Mouse (Mus musculus) stomach, embryonic 15.5 days (tissue): ENCODE measurements at regions not wholly inside any gene's neighbourhood (a gene's known extent, or its start where the extent isn't known, plus 50 kb on each side); places are given as distances from the start of the nearest gene placed in this dataset.

Source experiments
- ATAC-seq: fragments of 200-750 bp; cut with Nextera tagmentation; 2 replicates; pipeline ENCODE4 v1.8.0; 2017; ENCODE audit warnings: low read depth, moderate number of reproducible peaks, moderate TSS enrichment; ENCODE audit not compliant: insufficient read depth, low FRiP score
- H3K27ac ChIP-seq: fragments of 300-500 bp; sonication (generic); 2 replicates; pipeline ENCODE4 v1.5.1; 2015; ENCODE audit warnings: mild to moderate bottlenecking, inconsistent platforms
- H3K27me3 ChIP-seq: fragments of 300-500 bp; sonication (generic); replicated peaks from 2 replicates; pipeline ENCODE4 v1.6.1; 2015; ENCODE audit warnings: inconsistent platforms
- H3K36me3 ChIP-seq: fragments of 300-500 bp; sonication (generic); 2 replicates; pipeline ENCODE4 v1.6.1; 2015; ENCODE audit warnings: inconsistent platforms
- H3K4me1 ChIP-seq: fragments of 300-500 bp; sonication (generic); 2 replicates; pipeline ENCODE4 v1.6.1; 2015; ENCODE audit warnings: inconsistent platforms
- H3K4me2 ChIP-seq: fragments of 300-500 bp; sonication (generic); 2 replicates; pipeline ENCODE4 v1.6.1; 2015; ENCODE audit warnings: mild to moderate bottlenecking, inconsistent platforms
- H3K4me3 ChIP-seq: fragments of 300-500 bp; sonication (generic); replicated peaks from 2 replicates; pipeline ENCODE4 v1.5.1; 2015; ENCODE audit warnings: inconsistent platforms
- H3K9ac ChIP-seq: fragments of 300-500 bp; sonication (generic); 2 replicates; pipeline ENCODE4 v1.6.1; 2015; ENCODE audit warnings: inconsistent platforms
- H3K9me3 ChIP-seq: fragments of 300-500 bp; sonication (generic); 2 replicates; pipeline ENCODE4 v1.6.1; 2016; ENCODE audit warnings: inconsistent platforms
- WGBS: fragments of 180-500 bp; shearing (Covaris S2); methylation state at CpG from one replicate; pipeline ENCODE4 v1.1.7; 2015; 5-methylcytosine and 5-hydroxymethylcytosine counted together

DNA sequence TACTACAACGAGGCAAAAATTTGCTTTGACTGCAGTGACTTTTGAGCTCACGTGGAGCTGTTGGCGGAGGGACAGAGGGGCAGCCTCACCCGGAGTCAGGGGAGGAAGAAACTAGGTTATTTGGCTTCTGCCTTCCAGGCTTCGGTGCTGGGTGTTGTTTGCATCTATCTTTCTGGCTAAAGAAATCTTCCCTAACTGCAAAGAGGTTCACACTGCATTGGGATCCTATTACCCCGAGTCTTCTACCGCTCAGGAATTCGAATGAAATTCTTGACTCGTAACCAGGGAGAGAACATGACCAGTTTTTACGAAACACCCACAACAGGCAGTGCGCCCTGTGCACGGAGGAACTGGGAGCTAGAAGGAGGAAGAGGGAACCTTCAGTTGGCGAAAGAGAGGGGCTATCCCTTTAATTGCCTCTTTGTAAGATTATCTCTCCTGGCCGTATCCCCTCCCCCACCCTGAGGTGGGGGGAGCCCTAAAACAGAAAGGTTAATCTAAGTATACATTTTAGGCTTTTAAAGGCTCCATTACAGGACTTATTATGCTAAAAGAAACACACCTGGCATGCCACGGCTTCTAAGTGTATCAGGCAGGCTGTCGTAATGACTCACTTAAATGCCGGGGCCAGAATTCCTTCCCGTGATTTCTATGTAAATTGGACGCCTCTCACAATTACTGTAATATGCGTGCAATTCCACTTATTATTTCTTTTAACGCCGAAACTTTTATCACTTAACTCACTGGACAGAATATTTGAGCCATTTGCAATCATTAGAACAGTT lies 115.5 kb upstream of the A230072I06Rik start:
- 12% methylated on average over 22 of the region's 22 CpGs for WGBS
- Histone ChIP-seq H3K4me1 (peaks cover 8% of the 10 kb centered on the region; the same call in 1 of the 2 replicates), H3K9me3 (no peaks in the 10 kb centered on the region), H3K9ac (no peak overlapping the region), H3K27ac (no peak overlapping the region), H3K36me3 (no peaks in the 10 kb centered on the region), H3K4me2 (peak overlapping the region; percentile 39), H3K27me3 (no peaks in the 10 kb centered on the region), H3K4me3 (peak overlapping the region; percentile 21; the same call in 1 of the 2 replicates)
- no peak for ATAC-seq

DNA sequence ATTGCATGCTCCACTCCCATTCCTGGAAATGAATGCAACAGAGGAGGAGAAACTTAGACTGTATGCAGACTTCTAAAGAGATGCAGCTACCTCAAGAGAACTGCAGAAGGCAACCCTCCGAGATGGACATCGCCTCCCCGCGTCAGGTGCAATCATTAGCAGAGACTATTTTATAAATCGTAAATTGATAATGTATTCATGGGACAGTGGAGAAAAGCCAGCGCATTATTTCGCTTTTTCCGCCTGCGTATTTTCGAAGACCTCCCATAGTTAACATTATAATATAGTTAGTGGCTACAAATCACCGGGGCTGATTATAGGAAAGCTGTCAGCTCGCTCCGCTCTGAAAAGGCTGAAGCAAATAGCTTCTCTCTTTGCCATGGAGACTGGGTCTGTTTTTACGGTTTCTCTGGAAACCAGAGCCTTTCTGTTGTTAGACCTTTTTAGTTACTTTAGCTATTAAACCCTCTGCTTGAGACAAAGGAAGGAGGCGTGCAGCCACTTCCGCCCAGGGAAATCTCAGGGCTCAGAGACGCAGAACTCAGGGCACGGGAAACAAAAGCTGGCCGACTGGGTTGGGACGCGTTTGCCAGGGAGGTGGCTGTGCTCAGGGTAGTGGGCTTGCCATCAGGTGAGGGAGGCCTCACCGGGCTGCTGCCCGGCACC lies 113.0 kb upstream of the A230072I06Rik start:
- Histone ChIP-seq H3K4me1 (peaks cover 8% of the 10 kb centered on the region; the same call in 1 of the 2 replicates), H3K27me3 (no peaks in the 10 kb centered on the region), H3K9me3 (no peaks in the 10 kb centered on the region), H3K9ac (no peak overlapping the region), H3K27ac (no peak overlapping the region), H3K4me3 (no peak overlapping the region), H3K4me2 (no peak overlapping the region), H3K36me3 (no peaks in the 10 kb centered on the region)
- no peak for ATAC-seq
- WGBS: 51% methylated on average over 23 of the region's 23 CpGs

DNA sequence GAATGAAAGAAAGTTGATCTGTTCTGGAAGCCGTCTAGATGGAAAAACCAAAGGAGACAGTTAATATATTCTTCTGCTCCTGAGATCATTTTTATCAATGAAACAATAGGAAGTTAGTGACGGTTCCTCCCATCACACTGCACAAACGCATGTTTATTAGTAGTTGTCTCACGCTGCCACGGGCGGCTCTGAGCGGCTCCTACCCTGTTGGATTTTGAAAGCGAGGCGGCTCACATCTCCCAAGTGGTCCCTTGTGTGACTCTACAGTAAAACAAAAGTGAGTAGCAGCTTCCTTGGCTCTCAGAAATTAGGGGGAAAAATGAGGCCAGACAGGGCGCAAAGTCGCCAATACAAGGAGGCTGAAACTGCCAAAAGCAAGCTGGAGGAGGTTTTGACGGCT lies 106.8 kb upstream of the A230072I06Rik start:
- WGBS: 79% methylated on average over 12 of the region's 12 CpGs
- Histone ChIP-seq H3K4me2 (no peak overlapping the region), H3K27me3 (peaks cover 6% of the 10 kb centered on the region; the same call in 1 of the 2 replicates), H3K4me3 (no peak overlapping the region), H3K9me3 (no peaks in the 10 kb centered on the region), H3K36me3 (no peaks in the 10 kb centered on the region), H3K9ac (no peak overlapping the region), H3K27ac (no peak overlapping the region), H3K4me1 (peaks cover 3% of the 10 kb centered on the region; the same call in 1 of the 2 replicates)
- ATAC-seq: no peak

DNA sequence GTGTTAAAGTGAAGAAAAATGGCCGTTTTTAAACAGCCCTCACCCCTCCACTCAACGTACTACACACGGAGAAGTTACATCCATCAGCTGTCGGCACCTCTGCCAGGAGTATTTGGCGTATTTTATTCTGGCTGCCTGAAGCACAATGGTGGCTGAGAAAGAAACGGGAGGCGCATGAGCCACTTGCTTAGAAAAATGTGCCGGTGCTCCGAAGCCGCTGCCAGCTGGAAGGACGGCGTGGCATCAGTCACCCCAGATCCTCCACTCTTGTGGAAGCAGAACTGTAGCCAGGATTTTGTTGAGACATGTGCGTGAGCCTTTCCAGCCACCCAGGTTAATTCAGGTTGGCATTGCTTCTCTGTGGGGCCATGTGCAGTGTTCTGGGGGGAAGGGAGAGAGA lies 103.1 kb upstream of the A230072I06Rik start:
- Histone ChIP-seq H3K4me2 (no peak overlapping the region), H3K36me3 (no peaks in the 10 kb centered on the region), H3K27me3 (peaks cover 9% of the 10 kb centered on the region; the same call in 1 of the 2 replicates), H3K9ac (no peak overlapping the region), H3K4me3 (no peak overlapping the region), H3K27ac (no peak overlapping the region), H3K9me3 (no peaks in the 10 kb centered on the region), H3K4me1 (peaks cover 3% of the 10 kb centered on the region; the same call in 1 of the 2 replicates)
- no peak for ATAC-seq
- 46% methylated on average over 13 of the region's 13 CpGs for WGBS

DNA sequence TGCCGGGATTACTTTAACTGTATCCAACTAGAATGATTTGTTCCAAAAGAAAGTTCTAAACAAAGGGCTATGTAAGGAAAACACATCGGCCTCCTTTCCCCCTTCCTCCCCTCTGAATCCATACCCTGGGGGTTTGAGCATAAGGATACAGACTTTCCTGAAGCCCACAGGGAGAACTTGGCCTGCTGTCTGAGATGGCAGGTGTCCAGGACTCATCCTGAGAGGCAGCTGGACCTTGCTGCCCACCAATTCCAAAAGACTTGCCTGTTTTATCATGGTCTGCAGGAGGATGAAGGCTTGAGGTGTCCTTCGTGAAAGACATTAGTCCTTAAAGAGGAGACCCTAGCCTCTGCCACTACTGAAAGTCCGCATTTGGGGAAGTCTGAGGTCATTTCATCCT lies 94.0 kb upstream of the A230072I06Rik start:
- H3K9ac ChIP-seq: no peak overlapping the region
- H3K36me3 ChIP-seq: no peaks in the 10 kb centered on the region
- WGBS: 80% methylated on average over 4 of the region's 4 CpGs
- no peak overlapping the region for H3K27ac ChIP-seq
- no peaks in the 10 kb centered on the region for H3K4me1 ChIP-seq
- H3K4me3 ChIP-seq: no peak overlapping the region
- no peaks in the 10 kb centered on the region for H3K27me3 ChIP-seq
- ATAC-seq: no peak
- H3K9me3 ChIP-seq: no peaks in the 10 kb centered on the region
- H3K4me2 ChIP-seq: no peak overlapping the region

DNA sequence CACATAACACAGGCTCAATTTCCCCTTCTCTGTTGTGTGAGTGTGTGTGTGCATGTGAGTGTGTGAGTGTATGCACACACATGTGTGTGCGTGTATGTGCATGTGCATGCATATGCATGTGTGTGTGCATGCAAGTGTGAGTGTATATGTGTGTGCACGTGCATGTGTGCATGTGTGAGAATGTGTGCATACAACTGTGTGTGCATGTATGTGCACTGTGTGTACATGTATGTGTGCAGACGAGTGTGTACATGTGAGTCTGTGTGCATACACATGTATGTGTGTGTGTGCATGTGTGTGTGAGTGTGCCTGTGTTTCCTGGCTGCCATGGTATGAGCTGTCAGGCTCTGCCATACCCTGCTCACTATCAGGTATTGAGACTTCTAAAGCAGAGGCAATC lies 91.3 kb upstream of the A230072I06Rik start:
- Histone ChIP-seq H3K4me2 (no peak overlapping the region), H3K27ac (no peak overlapping the region), H3K27me3 (no peaks in the 10 kb centered on the region), H3K4me1 (no peaks in the 10 kb centered on the region), H3K9ac (no peak overlapping the region), H3K4me3 (no peak overlapping the region), H3K36me3 (no peaks in the 10 kb centered on the region), H3K9me3 (no peaks in the 10 kb centered on the region)
- 93% methylated on average over 3 of the region's 3 CpGs for WGBS
- no peak for ATAC-seq

DNA sequence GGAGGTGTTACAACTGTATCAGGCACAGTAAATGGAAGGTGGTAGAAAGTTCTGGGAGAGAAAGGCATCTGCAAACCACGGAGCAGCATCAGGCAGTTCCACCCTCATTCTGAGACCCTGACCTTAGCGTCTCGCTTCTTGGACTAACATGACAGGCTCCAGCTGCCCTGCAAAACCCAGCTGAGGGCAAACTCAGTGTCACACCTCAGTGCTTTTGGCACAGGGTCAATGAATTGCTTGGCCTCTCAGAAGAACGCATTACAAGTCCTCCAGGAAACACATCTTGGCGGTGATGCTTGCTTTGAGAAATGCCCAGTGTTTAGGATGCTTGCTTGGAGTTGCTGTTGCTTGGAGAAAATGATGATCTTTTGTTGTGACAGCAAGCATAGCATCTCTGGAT lies 90.2 kb upstream of the A230072I06Rik start:
- Histone ChIP-seq H3K9me3 (no peaks in the 10 kb centered on the region), H3K27me3 (no peaks in the 10 kb centered on the region), H3K9ac (no peak overlapping the region), H3K4me2 (no peak overlapping the region), H3K4me1 (no peaks in the 10 kb centered on the region), H3K27ac (no peak overlapping the region), H3K36me3 (no peaks in the 10 kb centered on the region), H3K4me3 (no peak overlapping the region)
- 55% methylated on average over 5 of the region's 5 CpGs for WGBS
- ATAC-seq: no peak

DNA sequence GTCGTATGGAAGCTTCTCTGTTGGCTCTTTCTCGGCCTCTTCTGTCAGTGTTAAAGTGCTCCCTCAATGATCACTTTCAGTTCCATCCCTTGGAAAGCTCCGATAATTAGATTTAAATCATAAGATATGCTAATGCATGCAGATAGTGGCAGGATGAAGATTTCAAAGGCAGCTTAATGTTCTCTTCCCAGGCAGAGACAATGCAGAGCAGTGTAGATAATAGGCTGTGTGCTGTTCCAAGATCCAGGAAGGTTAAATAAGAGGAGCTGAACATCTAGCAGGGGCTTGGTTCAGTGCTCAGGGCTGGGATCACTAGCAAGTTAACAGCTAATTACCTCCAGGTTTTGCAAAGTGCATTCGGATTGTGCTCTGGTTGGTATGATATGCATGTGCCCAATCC lies 89.7 kb upstream of the A230072I06Rik start:
- Histone ChIP-seq H3K4me3 (no peak overlapping the region), H3K27me3 (no peaks in the 10 kb centered on the region), H3K4me2 (no peak overlapping the region), H3K4me1 (no peaks in the 10 kb centered on the region), H3K36me3 (no peaks in the 10 kb centered on the region), H3K9me3 (no peaks in the 10 kb centered on the region), H3K27ac (no peak overlapping the region), H3K9ac (no peak overlapping the region)
- ATAC-seq: no peak
- WGBS: 76% methylated on average over 4 of the region's 4 CpGs

DNA sequence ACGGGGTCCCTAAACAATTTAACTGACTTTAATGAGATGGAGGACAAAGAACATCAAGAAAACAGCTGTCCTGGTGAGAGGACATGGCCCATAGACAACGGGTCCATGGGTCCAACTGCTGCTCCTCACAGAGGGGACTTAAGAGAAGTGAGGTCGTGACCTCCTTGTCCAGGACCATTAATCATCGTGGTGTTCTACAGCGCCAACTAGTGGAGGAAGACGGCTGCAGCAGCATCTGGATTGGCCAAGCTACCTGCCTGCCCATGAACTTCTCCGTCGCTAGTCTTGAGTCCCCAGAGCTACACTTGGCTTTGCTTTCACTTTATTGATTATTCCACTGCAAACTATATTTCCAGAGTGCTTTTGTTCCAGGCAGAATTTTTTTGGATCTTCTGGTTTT lies 86.6 kb upstream of the A230072I06Rik start:
- H3K27ac ChIP-seq: no peak overlapping the region
- WGBS: 29% methylated on average over 8 of the region's 8 CpGs
- no peaks in the 10 kb centered on the region for H3K4me1 ChIP-seq
- no peaks in the 10 kb centered on the region for H3K9me3 ChIP-seq
- H3K9ac ChIP-seq: no peak overlapping the region
- no peaks in the 10 kb centered on the region for H3K36me3 ChIP-seq
- ATAC-seq: no peak
- no peak overlapping the region for H3K4me2 ChIP-seq
- H3K27me3 ChIP-seq: no peaks in the 10 kb centered on the region
- no peak overlapping the region for H3K4me3 ChIP-seq

DNA sequence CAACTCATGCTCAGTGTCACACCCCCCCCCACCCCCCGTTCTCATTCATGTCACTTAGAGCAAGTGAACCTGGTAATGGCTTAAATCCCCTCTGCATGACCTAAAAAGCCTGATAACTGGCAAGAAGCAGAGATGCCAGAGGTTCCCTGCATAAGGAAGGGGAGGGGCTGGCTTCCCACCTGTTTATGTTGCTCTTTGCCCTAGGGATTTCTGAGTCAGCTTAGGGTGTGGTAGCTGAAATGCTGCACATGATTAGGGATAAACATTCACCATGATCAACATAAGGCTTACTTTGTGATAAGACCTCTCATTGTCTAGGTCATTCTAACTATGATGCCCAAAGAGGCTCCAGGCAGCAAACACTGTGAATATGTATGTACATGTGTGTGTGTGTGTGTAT lies 72.7 kb upstream of the A230072I06Rik start:
- Histone ChIP-seq H3K27me3 (0 out of 2 replicates have a peak, but pooled peaks cover 2% of the 10 kb centered on the region), H3K27ac (no peak overlapping the region), H3K9ac (no peak overlapping the region), H3K9me3 (no peaks in the 10 kb centered on the region), H3K4me1 (no peaks in the 10 kb centered on the region), H3K36me3 (no peaks in the 10 kb centered on the region), H3K4me2 (no peak overlapping the region), H3K4me3 (no peak overlapping the region)
- 68% methylated on average over 1 of the region's 1 CpGs for WGBS
- ATAC-seq: no peak

DNA sequence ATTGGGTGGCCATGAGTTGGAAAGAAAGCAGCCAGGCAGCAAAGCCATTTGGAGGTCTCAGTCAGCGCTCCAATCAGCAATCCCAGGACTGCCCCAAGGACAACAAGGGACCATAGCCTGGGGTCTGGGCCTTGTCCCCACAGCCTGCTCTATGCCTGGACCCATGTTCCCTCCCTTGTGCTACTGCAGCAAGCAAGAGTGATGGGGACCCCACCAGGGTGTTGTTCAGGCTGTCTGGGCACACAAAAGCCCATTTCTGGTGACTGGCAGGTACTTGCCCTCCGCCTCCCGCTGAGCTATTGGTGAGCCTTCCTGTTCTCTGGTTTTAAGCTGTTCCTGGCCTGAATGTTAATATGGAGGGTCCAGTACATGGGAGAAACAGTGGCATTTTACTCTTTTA lies 71.2 kb upstream of the A230072I06Rik start:
- H3K9ac ChIP-seq: no peak overlapping the region
- 90% methylated on average over 3 of the region's 3 CpGs for WGBS
- no peak overlapping the region for H3K4me2 ChIP-seq
- H3K4me1 ChIP-seq: no peaks in the 10 kb centered on the region
- no peak overlapping the region for H3K27ac ChIP-seq
- ATAC-seq: no peak
- no peak overlapping the region for H3K4me3 ChIP-seq
- no peaks in the 10 kb centered on the region for H3K36me3 ChIP-seq
- H3K27me3 ChIP-seq: peaks cover 2% of the 10 kb centered on the region; the same call in 1 of the 2 replicates
- H3K9me3 ChIP-seq: no peaks in the 10 kb centered on the region

DNA sequence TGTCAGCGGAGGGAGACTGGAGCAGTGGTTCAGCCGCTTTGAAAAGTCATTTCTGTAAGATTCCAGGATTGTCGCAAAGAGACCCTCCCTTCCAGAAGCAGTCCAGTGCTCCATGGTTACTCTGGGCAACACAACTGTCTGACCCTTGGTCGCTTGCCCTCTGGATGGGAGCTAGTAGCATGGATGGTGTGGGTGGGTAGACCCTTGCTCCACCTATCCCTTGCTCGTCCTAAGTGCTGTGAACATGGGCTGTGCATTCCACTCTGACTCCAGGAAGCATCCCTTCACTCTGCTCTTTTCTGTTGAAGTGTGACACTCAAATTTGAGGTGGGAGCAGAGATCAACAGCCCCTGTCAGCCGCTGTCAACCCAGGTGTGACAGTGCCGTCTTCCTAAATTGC lies 64.8 kb upstream of the A230072I06Rik start:
- no peak overlapping the region for H3K27ac ChIP-seq
- H3K4me2 ChIP-seq: no peak overlapping the region
- H3K36me3 ChIP-seq: no peaks in the 10 kb centered on the region
- 54% methylated on average over 7 of the region's 7 CpGs for WGBS
- H3K27me3 ChIP-seq: peaks cover 3% of the 10 kb centered on the region; the same call in 1 of the 2 replicates
- no peaks in the 10 kb centered on the region for H3K9me3 ChIP-seq
- no peak for ATAC-seq
- H3K9ac ChIP-seq: no peak overlapping the region
- no peaks in the 10 kb centered on the region for H3K4me1 ChIP-seq
- no peak overlapping the region for H3K4me3 ChIP-seq
